Mouse (Mus musculus) WW6 (cell line): ENCODE measurements around the gene Sec22c.

ENCODE experiments used
- DNase-seq: peaks from one replicate; pipeline ENCODE4 v3.0.0-alpha.2; 2013; ENCODE audit warnings: low read depth, low spot score

Sec22c gene

DNA sequence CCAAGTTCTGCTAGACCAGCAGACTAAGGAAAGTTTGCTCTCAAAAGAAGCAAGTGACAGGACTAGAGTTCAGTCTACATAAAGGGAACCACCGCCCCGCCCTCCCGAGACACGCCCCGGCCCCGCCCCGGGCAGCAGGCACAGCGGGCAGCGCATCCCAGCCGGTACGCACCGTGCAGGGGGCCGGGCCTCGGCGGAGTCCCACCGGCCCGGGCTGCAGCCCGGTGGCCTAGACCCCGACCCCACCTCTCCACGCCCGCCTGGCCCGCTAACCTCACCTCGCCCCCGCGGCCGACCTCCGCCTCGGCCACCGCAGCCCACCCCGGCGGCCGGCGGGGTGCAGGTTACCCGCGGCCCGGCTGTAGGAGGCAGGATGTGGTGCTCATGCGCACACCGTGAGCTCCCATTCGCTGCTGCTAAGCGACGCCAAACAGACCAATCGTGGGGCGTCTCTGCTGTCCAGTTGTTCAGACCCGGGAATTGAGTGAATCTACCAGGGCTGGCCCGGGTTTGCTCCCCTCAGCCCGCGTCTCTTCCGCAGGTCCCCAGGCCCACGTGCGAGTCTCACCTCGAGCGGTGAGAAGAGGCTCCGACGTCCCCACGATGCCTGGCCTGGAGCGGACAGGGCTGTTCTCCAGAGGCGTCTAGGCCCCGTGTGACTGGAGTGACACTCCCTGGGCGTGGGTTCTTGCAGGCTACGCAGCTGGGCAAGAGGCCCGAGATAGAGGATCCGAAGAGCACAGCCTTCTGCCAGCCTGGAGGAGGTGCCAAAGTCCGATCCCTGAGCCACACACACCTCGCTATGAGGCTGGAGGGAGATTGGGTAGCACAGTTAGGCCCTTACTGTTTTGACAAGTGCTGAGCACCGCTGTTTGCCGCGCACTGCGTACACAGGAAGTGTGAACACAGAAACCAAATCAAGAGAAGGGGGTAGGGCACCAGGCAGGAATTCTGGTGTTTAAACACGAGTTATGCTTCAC, at the start of gene Sec22c:
TSS of gene Sec22c (minus strand) at position 845 of the 980 bp plus-strand sequence.
- peak; percentile 65 for DNase-seq

DNA sequence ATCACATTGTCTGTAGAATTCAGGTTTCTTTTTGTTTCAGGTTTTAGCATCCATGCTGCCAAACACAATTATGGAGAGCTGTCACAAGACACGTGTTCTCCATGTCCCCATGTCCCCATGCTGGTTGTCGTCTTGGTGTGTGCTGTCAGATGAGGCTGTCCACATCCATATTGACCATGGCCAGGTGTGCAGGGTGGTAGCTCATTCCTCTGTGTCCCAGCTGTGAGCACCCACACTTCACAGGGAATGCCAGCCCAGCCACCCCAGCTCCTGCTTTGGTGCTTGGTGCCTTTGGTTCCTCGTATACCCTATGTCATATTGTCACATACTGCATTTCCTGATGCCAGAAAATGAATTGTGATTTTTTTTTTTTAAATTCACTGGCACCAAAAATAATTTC, 49.3 kb upstream of the Sec22c start:
- DNase-seq, result no peak

DNA sequence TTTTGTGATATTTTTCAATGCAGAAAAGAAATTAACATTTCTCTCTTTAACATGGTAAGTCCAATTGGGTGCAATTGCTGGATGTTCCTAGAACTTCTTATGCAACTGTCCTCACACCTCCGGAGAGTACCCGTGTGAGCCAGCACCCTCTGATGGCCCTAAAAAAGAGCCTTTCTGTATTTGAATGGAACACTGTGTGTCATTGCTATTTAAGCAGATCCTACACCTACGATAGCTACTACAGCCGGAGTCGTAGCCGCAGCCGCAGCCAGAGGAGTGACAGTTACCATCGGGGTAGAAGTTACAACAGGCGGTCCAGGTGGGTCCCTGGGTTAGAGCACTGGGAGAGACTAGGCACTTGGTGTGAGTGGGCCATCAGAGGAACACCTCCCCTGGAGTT, 47.5 kb upstream of the Sec22c start:
- DNase-seq, result no peak

DNA sequence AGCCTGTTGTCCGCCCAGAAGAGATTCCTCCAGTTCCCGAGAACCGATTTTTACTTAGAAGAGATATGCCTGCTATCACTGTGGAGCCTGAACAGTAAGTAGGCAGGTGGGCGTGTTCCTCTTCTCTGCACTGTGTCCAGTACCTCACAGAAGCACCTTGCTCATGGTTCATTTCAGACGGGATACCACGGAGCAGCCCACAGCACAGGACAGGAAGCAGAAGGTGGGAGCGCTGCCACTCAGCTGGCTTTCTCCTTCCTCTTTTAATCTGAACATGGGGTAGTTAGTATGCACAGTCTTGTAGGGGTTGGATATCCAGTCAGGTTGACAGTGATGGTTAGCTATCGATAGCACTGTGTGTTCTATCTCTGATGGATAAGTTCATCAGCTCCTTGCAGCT, 38.8 kb upstream of the Sec22c start:
- DNase-seq, result no peak

DNA sequence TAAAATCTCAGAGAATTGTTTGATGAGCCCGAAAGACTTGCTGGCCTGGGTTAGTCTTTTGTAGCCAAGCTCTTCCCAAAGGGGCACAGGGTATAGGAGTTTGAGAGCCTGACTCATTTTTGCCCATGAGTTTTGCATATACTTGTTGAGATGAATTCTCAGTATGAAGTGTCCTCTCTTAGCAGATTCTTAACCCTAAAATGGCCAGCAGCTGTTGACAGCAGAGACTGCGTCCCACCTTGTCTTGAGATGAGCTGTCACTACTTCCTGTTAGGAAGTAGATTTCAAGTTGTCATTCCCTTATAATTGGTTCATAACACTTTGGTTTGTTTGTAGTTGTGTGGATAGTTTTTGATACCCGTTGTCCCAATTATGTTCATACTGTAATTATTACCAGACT, 35.9 kb upstream of the Sec22c start:
- no peak for DNase-seq

DNA sequence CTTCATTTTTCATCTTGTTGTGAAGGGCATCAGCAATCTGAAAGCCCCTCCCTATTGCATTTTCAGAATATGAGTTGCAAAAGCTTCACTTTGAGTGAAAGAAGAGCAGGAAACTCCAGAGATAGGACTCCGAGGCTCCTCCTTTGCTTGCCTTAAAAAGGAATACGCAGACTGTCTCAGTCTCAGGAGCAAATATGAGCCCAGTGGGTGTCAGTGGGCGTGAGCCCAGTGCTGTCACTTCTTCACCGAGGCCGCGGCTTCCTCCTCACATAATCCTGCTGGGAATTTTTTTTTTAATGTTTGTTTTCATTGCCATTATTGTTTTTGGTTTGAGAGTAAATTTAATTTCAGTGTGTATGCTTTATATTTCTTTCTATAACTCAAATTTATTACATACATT, 35.2 kb upstream of the Sec22c start:
- no peak for DNase-seq

DNA sequence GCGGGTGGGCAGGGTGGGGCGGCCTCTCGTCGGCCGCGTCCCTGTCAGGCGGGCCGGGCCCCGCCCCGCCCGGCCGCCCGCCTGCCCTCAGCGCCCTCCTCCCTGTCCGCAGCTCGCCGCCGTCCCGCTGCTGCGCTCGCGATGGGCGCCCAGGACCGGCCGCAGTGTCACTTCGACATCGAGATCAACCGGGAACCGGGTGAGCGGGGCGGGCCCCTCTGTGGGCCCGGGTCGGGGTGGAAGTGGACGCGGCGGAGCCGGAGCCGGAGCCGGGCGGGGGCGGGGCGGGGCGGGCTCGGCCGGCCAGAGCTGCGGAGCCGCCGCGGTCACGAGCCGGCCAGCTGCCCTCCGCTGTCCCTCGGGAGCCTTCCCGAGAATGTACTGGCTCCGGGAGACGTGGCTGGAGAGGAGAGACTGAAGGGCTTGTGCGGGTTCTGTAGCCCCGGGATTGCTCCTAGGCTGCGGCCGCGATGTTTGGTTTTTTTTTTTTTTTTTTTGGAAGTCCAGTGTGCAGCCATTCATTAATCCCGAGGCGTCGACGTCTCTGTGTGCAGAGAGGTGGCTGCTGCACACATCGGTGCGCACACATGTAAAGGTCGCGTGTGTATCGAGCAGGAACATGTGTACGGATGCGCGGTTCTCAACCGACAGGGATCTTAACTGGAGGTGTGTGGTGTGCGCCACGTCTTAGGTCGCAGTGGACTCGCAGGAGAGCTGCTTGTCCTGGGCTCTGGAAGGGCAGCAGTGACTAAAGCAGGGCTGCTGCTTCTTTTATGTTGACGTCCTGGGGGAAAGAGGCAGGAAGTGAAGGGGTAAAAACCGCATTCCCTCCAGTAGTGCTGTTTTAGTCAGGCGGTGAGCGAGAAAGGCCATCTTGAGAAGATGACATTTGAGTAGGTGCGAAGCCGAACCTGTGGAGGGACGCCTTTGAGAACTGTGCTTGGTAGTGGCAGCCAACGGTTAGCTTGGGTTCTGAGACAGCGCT, 14.3 kb upstream of the Sec22c start:
- no peak for DNase-seq

DNA sequence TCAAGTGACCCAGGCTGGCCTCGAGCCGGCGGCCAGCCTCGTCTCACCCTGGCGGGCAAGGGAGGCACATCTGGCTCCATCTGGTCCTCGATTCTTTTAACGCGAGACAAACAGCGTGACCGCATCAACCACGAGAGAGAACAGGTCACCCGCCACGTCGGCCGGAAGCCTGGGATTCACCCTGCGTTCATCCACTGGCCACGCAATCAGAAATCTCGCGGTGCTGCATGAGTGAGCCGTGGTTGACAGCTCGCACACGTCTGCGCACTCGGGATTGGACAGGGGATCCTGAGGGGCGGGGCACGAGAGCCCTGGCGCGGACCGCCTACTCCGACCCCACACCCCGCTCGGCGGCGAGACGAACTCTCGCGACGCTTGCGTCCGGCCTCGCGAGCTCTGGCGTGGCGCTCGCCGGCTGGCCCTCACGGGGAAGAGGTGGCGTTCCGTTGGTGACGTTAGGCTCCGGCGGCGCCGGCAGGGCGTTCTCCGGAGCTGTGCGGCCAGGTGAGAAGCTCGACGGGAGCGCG, 13.6 kb upstream of the Sec22c start, which contains the start of gene Nktr:
TSS of gene Nktr (plus strand) at position 378 of the 527 bp plus-strand sequence.
- DNase-seq, result peak; percentile 91

DNA sequence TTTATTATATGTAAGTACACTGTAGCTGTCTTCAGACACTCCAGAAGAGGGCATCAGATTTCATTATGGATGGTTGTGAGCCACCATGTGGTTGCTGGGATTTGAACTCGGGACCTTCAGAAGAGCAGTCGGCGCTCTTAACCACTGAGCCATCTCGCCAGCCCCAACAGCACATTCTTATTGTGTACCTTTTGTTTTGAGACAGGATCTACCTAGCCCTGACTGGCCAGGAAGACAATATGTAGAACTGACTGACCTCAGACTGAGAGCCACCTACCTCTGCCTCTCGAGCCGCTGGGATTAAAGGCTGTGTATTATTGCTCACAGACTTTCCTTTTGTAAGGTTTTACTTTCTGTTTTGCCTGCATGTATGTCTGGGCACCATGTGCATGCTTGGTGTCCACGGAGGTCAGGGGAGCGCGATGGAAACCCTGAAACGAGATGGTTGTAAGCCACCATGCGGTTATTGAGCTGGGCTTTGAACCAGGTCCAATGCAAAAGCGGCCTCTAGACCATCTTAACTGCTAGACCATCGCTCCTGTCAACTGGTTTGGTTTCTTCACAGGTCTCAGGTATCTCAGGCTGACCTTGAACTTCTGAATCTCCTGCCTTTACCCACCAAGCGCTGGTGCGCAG, 12.9 kb upstream of the Sec22c start:
- no peak for DNase-seq

DNA sequence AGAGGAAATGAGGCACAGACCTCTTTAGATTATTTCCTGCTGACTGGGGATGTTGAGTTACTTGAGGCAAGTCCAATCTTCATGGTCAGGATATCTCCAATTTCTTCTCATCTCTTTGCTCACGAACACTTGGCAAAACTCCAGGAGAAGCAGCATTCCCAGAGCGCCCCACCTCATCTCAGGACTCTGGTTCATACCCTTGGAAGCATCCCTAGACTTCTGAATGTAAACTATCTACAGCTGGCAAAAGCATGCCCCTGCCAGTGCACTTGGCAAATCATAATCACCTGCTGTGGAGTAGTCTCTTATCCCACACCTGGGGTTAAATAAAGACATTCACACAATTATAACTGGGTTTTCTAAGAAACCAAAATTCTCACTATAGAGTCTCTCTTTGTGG, 11.8 kb upstream of the Sec22c start:
- DNase-seq, result no peak

DNA sequence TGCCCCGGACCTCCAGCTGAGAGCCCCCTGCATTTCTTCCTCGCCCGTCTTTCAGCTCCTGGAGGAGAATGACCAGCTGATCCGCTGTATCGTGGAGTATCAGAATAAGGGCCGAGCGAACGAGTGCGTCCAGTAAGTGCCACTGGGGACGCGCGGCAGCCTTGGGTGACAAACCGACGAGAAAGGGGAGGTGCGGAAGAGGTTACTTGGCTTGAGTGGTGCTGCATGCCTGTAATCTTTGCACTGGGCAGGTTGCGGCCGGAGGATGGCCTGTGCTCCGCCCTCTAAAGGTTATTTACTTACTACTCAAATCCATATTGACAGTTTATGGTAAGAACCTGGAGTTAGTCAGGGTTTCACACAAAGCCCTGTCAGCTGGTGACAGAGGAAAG, 5.3 kb upstream of the Sec22c start:
- no peak for DNase-seq

DNA sequence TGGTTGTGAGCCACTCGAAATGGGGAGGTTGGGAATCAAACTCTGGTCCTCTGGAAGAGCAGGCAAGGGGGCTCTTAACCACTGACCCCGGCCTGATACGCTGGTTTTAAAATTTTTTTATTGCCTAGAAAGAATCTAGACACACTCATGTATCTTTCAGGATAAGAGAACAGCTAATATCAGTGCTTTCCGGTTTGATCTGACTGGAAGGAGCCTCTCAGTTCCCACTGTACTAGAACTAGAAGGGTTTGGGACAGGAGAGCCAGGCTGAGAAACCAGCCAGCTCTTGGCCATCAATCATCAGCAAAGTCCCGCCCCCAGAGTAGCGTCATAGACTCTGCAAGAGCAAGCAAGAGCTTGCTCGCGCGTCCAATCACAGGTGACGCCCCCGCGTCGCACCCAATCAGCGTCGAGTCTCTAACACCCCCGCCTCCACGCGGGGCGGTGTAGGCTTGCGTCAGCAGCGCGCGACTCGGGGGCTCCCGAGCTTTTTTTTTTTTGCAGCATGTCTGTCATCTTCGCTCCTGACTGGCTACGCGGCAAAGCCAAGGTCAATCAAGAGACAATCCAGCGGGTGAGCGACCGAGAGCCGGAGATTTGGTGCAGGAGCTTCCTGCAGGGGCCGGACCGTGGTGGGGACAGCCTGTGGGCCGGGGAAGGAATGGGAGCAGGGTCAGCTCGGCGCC, 4.8 kb upstream of the Sec22c start, which contains the start of gene Ss18l2:
TSS of gene Ss18l2 (plus strand) at position 432 of the 686 bp plus-strand sequence.
- DNase-seq, result peak; percentile 96

DNA sequence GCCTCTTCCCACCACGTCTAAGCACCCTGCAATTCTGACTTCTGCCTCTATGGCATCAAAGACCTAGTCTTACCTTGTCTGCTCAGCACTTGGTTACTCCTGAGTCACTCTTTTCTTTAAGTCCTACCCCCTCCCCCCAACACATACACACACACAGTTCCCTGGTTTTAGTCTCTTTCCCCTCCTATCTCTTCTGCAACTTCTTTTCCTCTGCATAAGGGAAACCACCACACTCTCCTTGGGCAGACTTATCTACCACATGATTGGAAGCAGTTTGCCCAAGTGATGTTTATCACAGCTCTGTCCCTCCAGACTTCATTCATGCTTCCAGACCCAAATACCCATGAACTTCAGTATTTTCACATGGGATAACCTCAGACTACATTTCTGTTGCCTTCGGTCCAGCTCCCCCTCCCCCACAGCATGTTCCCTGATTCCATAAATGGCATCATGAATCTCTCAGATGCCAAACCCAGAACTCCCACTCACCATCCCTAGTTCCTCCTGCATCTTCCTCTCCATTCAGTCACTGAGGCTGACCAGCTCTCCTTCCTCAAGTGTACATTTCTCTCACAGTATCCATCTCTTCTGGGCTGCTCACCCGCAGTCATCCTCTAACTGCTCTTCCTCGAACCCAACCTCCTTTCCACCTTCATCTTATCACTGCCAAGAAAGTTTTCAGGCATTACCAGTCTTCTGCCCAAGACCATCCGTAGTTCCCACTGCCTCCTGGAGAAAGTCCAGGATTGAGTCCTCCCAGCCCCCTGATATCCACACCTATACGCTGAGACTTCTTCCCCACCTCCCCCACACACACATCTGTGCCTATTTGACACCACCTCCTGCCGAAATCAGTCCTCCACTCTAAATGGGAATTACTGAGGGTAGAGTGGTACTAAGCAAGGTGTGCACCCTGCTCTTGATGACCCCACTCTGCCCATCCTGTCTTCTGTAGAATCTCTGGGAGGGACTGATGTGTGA, 3.5 kb upstream of the Sec22c start:
- DNase-seq, result no peak

DNA sequence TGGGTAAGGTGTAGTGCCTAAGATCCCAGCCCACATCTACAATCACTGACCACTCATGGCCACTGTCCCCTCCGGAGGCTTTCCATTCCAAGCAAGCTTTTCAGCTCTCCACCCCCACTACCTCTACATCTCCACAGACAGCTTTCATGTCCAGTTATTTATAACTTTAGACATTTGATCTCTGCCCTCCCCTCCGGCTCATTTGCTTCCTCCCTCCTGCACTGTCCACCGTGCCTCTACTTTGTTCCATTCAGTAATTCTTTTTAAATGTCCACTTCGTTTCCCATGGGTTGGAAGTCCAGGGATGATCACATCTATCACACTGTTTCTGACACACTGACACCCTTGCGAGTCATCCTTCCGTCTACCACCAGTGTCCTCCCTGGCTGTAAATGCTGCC, 2.5 kb upstream of the Sec22c start:
- no peak for DNase-seq

DNA sequence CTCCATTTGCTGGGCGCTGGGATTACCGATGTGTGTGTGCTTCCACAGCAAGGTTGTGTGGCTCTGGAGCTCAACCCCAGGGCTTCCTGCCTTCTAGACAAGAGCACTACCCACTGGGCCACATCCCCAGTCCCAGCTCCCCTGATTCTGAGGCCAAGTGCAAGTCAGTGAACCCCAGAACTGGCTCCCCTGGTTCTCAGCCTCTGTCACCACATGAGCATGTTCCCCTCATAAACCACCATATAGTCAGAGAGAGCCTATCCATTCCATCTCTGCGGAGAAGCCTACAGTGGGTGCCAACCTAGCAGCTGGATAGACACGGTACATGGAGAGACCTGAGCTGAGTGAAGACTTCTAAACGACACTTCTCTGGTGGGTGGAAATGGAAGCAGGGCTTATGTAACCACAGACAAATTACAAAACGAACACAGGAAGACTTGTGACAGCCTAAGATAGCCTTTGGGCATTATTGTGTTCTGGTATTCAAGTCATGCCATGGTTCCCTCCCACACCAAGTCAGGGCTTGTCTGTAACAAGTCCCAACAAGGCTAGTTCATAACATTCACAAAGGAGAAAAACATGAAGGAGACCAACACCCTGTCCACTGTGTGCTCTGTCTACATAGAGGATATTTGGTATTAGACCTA, 862 bp upstream of the Sec22c start:
- no peak for DNase-seq

DNA sequence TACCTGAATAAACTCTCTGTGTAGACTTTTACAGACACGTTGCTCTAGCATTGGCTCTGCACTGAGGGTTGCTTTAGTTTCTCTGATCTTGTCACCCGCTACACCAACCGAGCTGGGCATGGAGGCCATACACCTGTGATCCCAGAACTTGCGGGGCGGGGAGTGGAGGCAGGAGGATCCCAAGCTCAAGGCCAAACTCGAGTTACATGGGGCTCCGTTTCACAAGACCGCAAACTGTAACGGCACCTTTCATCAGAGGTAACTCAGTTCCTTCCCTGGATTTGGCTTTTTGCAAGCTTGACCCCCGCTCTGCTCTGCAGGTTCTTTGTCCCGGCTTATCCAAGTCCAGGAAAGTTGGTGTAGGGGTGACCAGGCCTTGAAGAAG, 1.0 kb downstream of the Sec22c start:
- no peak for DNase-seq

DNA sequence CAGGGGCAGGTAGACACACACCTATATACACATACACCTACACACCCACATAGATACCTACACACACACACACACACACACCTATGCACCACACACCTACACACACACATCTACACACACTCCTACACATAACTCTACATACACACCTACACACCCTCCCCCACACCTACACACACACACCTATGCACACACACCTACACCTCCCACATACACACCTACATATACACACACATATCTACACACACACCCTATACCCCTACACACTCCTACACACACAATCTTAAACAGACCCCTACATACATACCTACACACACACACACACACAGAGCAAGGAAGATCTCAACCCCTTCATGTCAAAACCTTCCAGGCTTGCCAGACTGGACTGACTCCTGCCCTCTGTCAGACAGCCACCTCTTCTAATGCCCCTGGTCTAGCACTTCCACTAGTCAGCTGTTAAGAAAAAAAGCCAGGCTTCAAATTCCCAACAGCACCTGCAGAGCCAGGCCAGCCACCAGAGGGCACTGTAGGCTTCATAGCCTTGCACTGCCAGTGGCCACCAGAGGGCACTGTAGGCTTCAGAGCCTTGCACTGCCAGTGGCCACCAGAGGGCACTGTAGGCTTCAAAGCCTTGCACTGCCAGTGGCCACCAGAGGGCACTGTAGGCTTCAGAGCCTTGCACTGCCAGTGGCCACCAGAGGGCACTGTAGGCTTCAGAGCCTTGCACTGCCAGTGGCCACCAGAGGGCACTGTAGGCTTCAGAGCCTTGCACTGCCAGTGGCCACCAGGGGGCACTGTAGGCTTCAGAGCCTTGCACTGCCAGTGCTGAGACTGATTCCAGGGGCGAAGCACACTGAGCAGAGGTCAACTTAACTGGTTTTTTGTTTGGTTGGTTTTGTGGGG, 7.9 kb downstream of the Sec22c start:
- no peak for DNase-seq

DNA sequence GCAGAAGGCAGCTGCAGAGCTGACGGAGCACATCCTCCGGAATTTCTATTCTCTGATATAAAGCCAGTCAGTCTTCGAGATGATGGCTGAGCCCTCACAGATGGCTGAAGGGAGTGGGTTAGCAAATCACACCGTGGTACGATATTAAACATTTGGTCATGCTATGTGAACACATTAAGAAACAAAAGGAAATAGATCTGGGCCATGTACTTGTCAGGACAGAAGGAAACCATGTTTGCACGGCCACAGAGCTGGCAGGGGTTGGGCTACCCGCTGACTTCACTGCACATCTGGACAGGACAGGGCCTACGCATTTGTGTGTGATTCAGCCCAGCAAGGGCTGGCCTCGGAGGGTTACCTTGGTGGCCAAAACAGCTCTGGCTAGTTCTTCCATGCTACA, 8.7 kb downstream of the Sec22c start:
- no peak for DNase-seq
